Mouse (Mus musculus): ENCODE results near the gene Iqgap3.
A peak's percentile ranks its signal among the peaks of the same experiment; 100 is the strongest.

The Iqgap3 gene

GRCm38 (mm10) chr3:88090616-88091015 lies 8.8 kb downstream of the Iqgap3 start:
- DNase-seq (ENCODE audit: inconsistent age in 2 of 2, low spot score in 1 of 2) = no peak

DNA sequence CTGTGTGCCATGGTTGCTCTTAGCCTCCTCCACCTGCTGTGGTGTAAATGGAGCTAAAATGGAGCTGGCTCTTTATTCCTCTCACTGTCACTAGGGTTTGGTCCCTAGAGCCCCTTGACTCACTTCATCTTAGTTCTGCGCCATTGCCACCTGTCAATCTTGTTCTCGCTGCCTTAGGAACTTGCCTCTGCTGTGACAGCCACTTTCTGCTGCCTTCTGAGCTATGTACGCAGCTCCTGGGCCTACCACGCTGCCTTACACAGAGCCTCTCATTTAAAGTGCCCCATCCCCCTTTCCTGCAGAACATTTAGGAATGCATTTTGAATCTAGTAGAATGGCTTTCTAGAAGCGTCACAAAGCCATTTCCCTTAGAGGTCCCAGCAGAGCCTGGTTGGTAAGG lies 12.4 kb downstream of the Iqgap3 start:
- DNase-seq (ENCODE audit: inconsistent age in 2 of 2, low spot score in 1 of 2) = no peak

DNA sequence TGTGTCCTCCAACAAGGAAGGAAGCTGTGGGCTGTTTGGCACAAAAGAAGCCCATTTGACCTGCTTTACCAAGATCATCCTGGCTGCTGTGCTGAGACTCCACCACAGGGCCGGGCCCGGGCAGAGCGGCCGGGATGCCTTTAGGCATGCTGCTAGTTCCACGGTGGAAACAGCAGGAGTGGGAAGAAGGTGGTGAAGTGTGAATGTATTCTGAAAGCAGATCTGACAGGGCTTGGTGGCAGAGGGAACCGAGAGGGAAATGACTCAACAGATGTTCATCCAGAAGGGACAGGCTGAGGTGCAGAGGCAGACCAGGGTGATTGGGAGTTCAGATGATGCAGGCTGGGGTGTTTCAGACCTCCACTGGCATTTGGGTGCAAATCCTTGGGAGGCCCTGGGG lies 15.9 kb downstream of the Iqgap3 start:
- no peak for DNase-seq (ENCODE audit: inconsistent age in 2 of 2, low spot score in 1 of 2)

DNA sequence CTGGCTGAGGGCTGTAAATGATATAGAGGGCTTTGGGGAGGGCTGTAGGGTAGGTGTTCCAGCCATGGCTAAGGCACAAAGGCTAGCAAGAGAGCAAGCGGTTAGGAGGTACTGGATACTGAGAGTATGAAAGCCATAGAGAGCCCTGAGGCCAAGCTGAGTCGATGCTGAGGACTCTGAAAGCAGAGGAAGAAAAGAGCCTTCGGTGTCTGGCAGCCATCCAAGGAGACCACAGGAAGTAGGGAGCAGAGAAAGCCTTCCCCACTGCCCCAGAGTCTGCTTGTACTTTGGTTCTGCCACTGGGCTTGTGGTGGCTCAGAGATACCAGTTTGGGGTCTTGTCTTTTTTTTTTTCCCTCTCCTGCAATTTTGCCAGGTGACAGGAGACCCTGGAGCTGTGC lies 18.5 kb downstream of the Iqgap3 start:
- DNase-seq (ENCODE audit: inconsistent age in 2 of 2, low spot score in 1 of 2) = no peak

- DNase-seq (ENCODE audit: inconsistent age in 2 of 2, low spot score in 1 of 2) = peak in 1 of 2 experiments; percentile 54
These were observed 20.0 kb downstream of the Iqgap3 start for GRCm38 (mm10) chr3:88101736-88102135.

- DNase-seq (ENCODE audit: inconsistent age in 2 of 2, low spot score in 1 of 2) = no peak
These were observed 20.4 kb downstream of the Iqgap3 start for GRCm38 (mm10) chr3:88102196-88102595.

DNA sequence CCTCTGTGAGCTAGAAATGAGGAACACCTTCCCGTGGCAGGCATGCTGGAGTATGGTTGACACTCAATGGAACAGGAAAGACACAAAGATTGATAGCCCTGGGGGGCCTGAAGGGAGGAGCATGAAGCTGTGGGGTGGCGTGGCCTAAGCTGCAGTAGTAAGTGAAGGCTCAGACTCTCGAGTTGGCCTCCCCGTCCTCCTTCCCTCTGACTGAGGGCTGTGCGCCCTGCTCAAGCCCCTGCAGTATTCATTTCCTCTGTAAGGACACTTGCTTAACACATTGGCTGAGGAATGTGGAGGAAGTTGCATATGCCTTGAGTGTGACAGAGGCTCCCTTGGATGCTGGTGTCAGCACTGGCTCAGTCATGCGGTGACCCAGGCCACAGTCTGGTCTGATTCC lies 20.8 kb downstream of the Iqgap3 start:
- peak; percentile 18 to 64 for DNase-seq (ENCODE audit: inconsistent age in 2 of 2, low spot score in 1 of 2)

DNA sequence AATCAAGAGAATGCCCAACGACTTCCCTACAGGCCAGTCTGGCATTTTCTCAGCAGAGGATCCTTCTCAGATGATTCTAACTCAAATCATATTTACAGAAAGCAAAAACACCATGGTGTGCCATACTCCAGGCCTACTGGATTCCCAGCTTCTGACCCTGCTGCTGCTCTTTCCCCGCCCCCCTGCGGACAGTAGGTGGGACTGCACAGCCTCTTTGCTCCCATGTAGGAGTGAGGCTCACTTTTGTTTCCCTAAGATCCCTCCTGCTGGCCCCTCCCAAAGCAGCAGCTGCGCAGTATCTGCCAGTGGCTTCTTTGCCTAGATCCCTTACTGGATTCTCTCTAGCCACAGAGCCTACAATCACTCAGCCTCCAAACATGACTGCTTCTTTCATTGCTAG lies 24.4 kb downstream of the Iqgap3 start:
- no peak for DNase-seq (ENCODE audit: inconsistent age in 2 of 2, low spot score in 1 of 2)

GRCm38 (mm10) chr3:88109126-88109525 lies 27.4 kb downstream of the Iqgap3 start:
- no peak for DNase-seq (ENCODE audit: inconsistent age in 2 of 2, low spot score in 1 of 2)

DNA sequence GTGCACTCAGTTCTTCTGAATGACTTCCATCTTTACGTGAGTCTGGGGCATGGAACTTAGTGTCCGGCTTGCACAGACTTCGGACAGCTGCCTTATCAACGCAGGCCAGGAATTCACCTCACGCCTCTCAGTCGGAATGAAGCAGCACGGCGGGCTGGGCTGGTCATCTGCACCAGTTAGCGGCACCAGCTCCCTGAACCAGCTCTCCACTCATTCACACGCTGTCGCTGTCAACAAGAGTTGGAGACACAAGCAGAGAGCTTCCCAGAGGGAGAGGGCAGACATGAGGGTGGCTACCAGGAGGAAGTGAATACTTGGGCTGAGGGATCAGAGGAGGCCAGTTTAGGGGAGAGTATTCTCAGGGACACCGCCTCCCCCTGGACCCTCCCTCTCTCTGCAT lies 32.6 kb downstream of the Iqgap3 start:
- DNase-seq (ENCODE audit: inconsistent age in 2 of 2, low spot score in 1 of 2) = no peak

DNA sequence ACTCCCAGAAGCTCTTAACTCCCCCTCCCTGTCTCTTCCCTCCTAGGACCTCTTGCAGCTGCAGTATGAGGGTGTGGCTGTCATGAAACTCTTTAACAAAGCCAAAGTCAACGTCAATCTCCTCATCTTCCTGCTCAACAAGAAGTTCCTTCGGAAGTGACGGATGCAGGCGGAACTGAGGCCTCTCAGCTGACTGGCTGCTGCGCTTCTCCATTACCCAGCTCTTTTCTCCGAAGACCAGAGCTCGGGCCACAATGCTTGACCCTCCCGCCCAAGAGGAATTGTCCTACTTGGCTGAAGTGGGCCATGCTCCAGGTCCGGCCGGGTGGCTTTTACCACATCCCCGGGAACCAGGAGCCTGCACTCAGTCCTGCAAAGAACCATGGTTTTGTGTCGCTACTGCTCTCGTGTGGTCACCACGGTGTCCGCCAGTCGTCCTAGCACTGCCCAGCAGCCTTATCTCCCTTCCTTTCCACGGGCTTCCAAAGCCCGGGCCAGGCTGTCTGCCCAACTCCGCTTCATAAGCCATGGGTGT lies 38.4 kb downstream of the Iqgap3 start:
- no peak for DNase-seq (ENCODE audit: inconsistent age in 2 of 2, low spot score in 1 of 2)

GRCm38 (mm10) chr3:88121164-88122131 lies 39.7 kb downstream of the Iqgap3 start:
- DNase-seq (ENCODE audit: inconsistent age in 2 of 2, low spot score in 1 of 2) = no peak

- DNase-seq (ENCODE audit: inconsistent age in 2 of 2, low spot score in 1 of 2) = no peak
These were observed 43.4 kb downstream of the Iqgap3 start for GRCm38 (mm10) chr3:88125195-88125594.

- peak; percentile 71 to 83 for DNase-seq (ENCODE audit: inconsistent age in 2 of 2, low spot score in 1 of 2)
These were observed 44.4 kb downstream of the Iqgap3 start for GRCm38 (mm10) chr3:88126181-88126580.

DNA sequence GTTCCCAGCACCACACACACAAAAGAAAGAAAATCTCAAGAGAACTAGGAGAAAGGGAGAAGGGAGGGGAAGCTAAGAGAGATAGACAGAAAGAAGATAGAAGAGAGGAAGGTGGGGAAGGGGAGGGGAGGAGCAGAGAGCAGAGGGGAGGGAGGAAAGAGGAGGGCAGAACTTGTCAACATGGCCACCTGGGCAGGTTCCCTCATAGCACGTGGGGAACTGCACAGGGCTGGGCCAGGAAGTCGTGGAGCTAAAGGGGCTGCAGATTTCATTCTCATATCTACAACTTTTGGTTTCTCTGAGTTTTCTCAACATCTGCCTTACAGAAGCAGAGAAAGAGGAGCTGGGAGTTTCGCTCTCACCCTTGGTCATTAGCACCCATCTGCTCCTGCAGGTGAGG lies 45.9 kb downstream of the Iqgap3 start:
- DNase-seq (ENCODE audit: inconsistent age in 2 of 2, low spot score in 1 of 2) = no peak

GRCm38 (mm10) chr3:88128056-88128455 lies 46.3 kb downstream of the Iqgap3 start:
- DNase-seq (ENCODE audit: inconsistent age in 2 of 2, low spot score in 1 of 2) = no peak

DNA sequence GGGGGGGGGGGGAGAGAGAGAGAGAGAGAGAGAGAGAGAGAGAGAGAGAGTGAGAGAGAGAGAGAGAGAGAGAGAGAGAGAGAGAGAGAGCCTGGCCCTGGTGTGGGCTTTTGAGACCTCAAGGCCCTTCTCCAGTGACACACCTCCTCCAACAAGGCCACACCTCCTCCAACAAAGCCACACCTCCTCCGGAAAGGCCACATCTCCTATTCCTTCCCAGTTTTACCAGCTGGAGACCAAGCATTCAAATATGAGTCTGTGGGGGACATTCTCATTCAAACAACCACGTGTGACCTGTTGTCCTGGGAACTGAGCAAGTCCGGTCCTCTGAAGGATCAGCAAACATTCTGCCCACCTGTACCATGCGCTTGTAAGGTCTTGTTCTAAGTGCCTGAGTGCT lies 47.2 kb downstream of the Iqgap3 start:
- no peak for DNase-seq (ENCODE audit: inconsistent age in 2 of 2, low spot score in 1 of 2)

DNA sequence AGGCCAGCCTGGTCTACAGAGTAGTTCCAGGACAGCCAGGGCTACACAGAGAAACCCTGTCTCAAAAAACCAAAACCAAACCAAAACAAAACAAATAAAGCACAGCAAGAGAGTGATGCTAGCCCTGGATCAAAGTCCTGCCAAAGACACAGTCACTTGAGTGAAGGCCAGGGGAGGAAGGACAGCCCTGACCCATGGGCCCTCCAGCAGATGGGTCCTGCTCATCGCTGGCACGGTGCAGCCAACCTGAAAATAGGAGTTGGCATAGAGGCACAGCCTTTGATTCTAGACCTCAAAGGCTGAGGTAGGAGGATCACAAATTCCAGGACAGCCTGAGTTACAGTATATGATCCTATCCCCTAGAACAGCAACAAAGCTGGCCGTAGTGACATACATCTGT lies 49.3 kb downstream of the Iqgap3 start:
- peak; percentile 63 to 83 for DNase-seq (ENCODE audit: inconsistent age in 2 of 2, low spot score in 1 of 2)

DNA sequence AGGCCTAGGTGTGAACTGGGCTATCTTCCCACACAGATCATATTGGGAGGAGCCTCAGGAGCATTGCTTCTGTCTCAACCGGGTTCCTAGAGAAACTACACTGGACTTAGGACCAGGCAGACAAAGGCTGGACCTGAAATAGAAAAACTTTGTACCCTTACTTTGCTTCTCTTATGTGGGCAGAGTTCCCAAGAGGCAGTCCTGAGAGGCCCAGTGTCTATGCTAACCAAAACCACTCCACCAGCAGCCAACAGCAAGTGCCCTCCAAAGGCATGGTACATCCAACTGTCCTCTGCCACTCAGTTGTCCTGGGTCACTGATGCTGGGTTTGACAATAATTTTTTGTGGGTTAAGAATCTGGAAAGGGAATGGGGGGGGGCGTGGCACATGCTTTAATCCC lies 50.7 kb downstream of the Iqgap3 start:
- DNase-seq (ENCODE audit: inconsistent age in 2 of 2, low spot score in 1 of 2) = no peak

- peak in 1 of 2 experiments; percentile 41 for DNase-seq (ENCODE audit: inconsistent age in 2 of 2, low spot score in 1 of 2)
These were observed 51.5 kb downstream of the Iqgap3 start for GRCm38 (mm10) chr3:88133187-88133771.

GRCm38 (mm10) chr3:88136346-88136745 lies 54.6 kb downstream of the Iqgap3 start:
- peak in 1 of 2 experiments; percentile 43 for DNase-seq (ENCODE audit: inconsistent age in 2 of 2, low spot score in 1 of 2)

- peak; percentile 61 to 87 for DNase-seq (ENCODE audit: inconsistent age in 2 of 2, low spot score in 1 of 2)
These were observed 55.2 kb downstream of the Iqgap3 start for GRCm38 (mm10) chr3:88136945-88137494.

All from adrenal gland, adult (tissue).